Mouse (Mus musculus) embryonic facial prominence, embryonic 14.5 days (tissue): Measurements from ENCODE around the gene Cacna1e. TPM values are rescaled to one million over a fixed set of nuclear protein-coding genes. Genes with fewer than 3 reads are reported as not detected.

Experiments used
- ATAC-seq: fragments of 200-750 bp; cut with Nextera tagmentation; 2 replicates; pipeline ENCODE4 v1.8.0; 2017; ENCODE audit warnings: low read depth, moderate number of reproducible peaks, moderate TSS enrichment
- DNase-seq: peaks from one replicate; pipeline ENCODE4 v3.0.0-alpha.2; 2015; ENCODE audit warnings: low spot score
- H3K27ac ChIP-seq: fragments of 300-500 bp; sonication (generic); replicated peaks from 2 replicates; pipeline ENCODE4 v1.5.1; 2014; ENCODE audit warnings: low read depth, mild to moderate bottlenecking, low read length, moderate library complexity
- H3K27me3 ChIP-seq: fragments of 300-500 bp; sonication (generic); replicated peaks from 2 replicates; pipeline ENCODE4 v1.6.1; 2014; ENCODE audit warnings: low read length; ENCODE audit not compliant: control insufficient read depth, insufficient read depth
- H3K36me3 ChIP-seq: fragments of 300-500 bp; sonication (generic); 2 replicates; pipeline ENCODE4 v1.6.1; 2014; ENCODE audit warnings: low read length, mixed read lengths; ENCODE audit not compliant: control insufficient read depth, insufficient read depth
- H3K4me1 ChIP-seq: fragments of 300-500 bp; sonication (generic); 2 replicates; pipeline ENCODE4 v1.6.1; 2014; ENCODE audit warnings: antibody characterized with exemption, low read length; ENCODE audit not compliant: control insufficient read depth, insufficient read depth
- H3K4me2 ChIP-seq: fragments of 300-500 bp; sonication (generic); 2 replicates; pipeline ENCODE4 v1.6.1; 2014; ENCODE audit warnings: low read depth, mild to moderate bottlenecking, low read length, moderate library complexity, mixed read lengths
- H3K4me3 ChIP-seq: fragments of 300-500 bp; sonication (generic); 2 replicates; pipeline ENCODE4 v1.5.1; 2014; ENCODE audit warnings: low read depth, mild to moderate bottlenecking, low read length
- H3K9ac ChIP-seq: fragments of 300-500 bp; sonication (generic); 2 replicates; pipeline ENCODE4 v1.6.1; 2014; ENCODE audit warnings: low read depth, mild to moderate bottlenecking, low read length, moderate library complexity, mixed read lengths
- H3K9me3 ChIP-seq: fragments of 300-500 bp; sonication (generic); 2 replicates; pipeline ENCODE4 v1.6.1; 2016; ENCODE audit warnings: low read length; ENCODE audit not compliant: control insufficient read depth
- WGBS: fragments of 180-500 bp; shearing (Covaris S2); extraction: QIAGEN DNeasy Blood & Tissue Kit; methylation state at CpG from one replicate; pipeline ENCODE4 v1.1.7; 2014; 5-methylcytosine and 5-hydroxymethylcytosine counted together
- polyA plus RNA-seq: library from polyadenylated mRNA; unstranded; fragments of >200 nt; fragmentation: Nextera tagmentation; extraction: Ambion mirVana; gene quantifications from 2 replicates; pipeline ENCODE4 v1.2.1, GENCODE M21; 2014

The Cacna1e gene
- polyA plus RNA-seq, 1 experiment from 2014 or later = 0.99 TPM

DNA sequence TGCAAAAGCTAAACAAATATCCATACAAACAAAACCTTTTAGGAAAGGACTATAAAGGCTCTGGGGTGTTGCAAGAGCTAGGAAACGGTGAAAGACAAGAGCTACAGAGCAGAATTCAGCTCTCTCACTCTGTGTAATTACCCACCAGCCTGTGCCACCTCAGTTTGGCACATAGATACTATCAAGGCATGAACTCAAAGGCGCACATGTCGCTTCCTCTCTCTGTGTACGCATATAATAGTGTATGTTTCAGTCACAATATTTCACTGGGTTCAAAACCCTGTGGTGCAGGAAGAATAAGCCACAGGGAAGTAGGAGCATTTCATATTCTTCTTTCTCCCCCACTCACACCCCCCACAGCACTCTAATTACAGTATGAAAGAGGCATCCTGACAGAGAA, 380.3 kb downstream of the Cacna1e start:
- Histone ChIP-seq H3K4me1 (no peaks in the 10 kb centered on the region), H3K9ac (no peak overlapping the region), H3K9me3 (no peaks in the 10 kb centered on the region), H3K36me3 (no peaks in the 10 kb centered on the region), H3K27me3 (no peaks in the 10 kb centered on the region), H3K4me3 (no peak overlapping the region), H3K4me2 (no peak overlapping the region), H3K27ac (no peak overlapping the region)
- ATAC-seq = no peak
- no peak for DNase-seq
- 73% methylated on average over 4 of the region's 4 CpGs for WGBS

DNA sequence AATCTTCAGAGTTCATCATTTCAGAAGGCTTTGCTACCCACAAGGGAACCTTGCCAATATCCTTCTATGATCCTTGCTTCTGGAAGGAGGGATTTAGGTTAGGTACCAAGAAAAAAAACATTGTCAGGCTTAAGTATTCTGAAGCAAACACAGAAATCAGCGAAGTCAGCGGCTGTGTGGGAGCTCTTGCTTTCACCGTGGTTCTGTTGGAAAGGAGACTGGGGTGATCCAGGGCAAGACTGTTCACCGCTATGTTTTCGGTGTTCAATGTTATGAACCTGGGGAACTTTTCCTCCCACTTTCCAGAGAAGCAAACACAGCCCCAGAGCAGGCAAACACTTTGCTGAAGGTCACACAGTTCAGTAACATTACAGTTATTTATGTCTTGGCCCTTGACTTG, 383.4 kb downstream of the Cacna1e start:
- 0 out of 2 replicates have a peak, but pooled peaks cover 4% of the 10 kb centered on the region for H3K4me1 ChIP-seq
- ATAC-seq = no peak
- no peaks in the 10 kb centered on the region for H3K27me3 ChIP-seq
- H3K4me2 ChIP-seq = no peak overlapping the region
- H3K9ac ChIP-seq = no peak overlapping the region
- H3K4me3 ChIP-seq = no peak overlapping the region
- no peaks in the 10 kb centered on the region for H3K36me3 ChIP-seq
- no peaks in the 10 kb centered on the region for H3K9me3 ChIP-seq
- no peak overlapping the region for H3K27ac ChIP-seq
- no peak for DNase-seq
- 81% methylated on average over 5 of the region's 5 CpGs for WGBS

DNA sequence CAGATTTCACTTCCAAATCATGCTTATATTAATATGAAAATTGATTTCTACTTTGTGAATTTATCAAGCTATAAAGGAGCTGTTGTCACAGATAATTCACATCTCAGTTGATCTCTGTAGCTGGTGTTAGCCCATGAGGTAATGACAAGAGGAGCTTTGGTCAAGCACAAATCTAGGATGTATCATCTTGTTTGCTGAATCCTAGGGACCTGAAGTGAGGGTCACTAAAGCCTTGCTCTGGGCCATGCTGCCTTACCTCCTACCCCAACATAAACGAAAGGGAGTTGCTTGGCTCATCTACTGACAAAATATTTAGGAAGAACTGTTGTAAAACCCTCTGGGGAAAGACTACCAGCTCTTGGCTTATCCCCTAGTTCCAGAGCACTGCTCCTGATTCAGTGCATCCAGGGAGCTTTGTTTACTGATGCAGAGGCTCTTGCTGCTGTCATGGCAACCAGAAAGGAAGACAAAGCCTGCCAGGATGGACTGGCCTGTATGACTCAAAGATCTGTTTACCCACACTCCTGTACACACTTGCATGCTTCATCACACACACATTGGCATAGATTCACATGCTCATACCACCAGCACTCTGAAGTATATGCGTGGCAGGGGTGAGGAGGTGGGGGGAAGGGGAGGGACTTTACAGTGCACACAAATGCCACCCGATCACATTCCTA, 384.0 kb downstream of the Cacna1e start:
- 55% methylated on average over 3 of the region's 3 CpGs for WGBS
- Histone ChIP-seq H3K27me3 (no peaks in the 10 kb centered on the region), H3K4me1 (0 out of 2 replicates have a peak, but pooled peaks cover 4% of the 10 kb centered on the region), H3K9me3 (no peaks in the 10 kb centered on the region), H3K36me3 (no peaks in the 10 kb centered on the region), H3K27ac (no peak overlapping the region), H3K9ac (no peak overlapping the region), H3K4me3 (no peak overlapping the region), H3K4me2 (no peak overlapping the region)
- DNase-seq (peak; percentile 30), ATAC-seq (no peak; the same call in 1 of the 2 replicates)

DNA sequence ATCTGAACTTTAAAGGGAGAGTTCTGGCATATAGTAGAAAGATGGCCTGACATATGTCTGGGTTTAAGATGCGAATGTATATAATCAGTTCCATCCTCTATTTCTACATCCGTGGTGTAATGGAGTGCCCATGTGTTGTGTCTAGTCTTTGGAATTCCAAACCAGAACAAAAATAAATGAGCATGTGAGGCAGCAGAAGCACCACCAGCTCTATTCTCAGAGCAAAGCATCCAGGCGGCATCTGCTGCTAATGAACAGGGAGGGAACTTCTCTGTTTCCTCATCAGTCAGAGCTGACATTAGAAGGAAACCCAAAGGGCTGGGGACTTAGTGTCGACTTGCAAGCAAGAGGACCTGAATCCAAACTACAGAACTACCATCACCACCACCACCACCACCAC, 385.5 kb downstream of the Cacna1e start:
- no peak overlapping the region for H3K27ac ChIP-seq
- no peaks in the 10 kb centered on the region for H3K36me3 ChIP-seq
- 53% methylated on average over 4 of the region's 4 CpGs for WGBS
- DNase-seq (peak; percentile 13), ATAC-seq (no peak)
- H3K4me3 ChIP-seq = no peak overlapping the region
- H3K4me1 ChIP-seq = 0 out of 2 replicates have a peak, but pooled peaks cover 4% of the 10 kb centered on the region
- H3K9ac ChIP-seq = no peak overlapping the region
- H3K4me2 ChIP-seq = no peak overlapping the region
- no peaks in the 10 kb centered on the region for H3K27me3 ChIP-seq
- H3K9me3 ChIP-seq = no peaks in the 10 kb centered on the region

DNA sequence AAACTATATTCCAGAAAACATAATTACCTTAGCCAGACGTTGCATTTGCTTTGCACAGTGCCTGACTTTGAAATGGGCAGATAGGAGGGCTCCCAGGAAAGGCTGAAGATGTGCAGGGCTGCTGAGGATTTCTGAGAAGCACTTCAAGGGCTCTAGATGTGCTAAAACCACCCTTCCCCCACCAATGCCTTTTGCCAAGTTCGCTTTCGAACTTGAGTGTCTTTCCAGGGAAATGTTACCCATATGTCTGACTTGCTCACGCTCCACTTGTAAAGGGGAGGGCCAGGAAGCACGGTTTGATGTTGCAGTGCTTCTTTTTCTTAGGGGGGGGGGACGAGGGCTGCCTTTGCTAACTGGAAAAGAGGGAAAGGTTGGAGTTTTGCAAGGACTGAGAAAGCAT, 393.2 kb downstream of the Cacna1e start:
- Histone ChIP-seq H3K27ac (no peak overlapping the region), H3K4me3 (no peak overlapping the region), H3K36me3 (no peaks in the 10 kb centered on the region), H3K9ac (no peak overlapping the region), H3K9me3 (no peaks in the 10 kb centered on the region), H3K27me3 (no peaks in the 10 kb centered on the region), H3K4me1 (peaks cover 2% of the 10 kb centered on the region; the same call in 1 of the 2 replicates), H3K4me2 (no peak overlapping the region)
- ATAC-seq (no peak), DNase-seq (peak; percentile 79)
- 30% methylated on average over 6 of the region's 6 CpGs for WGBS

DNA sequence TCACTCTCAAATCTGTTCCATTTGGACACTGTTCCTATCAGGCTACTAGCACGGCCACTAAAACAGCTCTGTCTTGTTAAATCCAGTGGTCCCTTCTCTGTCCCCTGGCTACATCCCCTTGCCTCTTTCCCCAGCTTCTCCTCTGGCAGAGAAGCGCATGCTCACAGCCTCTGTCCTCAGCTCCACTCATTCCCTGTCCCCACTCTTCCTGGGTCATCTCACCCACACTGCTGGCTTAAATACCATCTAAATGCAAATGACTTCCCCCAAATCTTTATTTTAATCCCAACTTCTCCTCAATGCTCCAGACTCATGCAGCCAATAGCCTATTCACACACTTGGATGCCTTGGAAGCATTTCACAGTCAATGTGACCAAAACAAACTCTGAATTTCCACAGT, 407.6 kb downstream of the Cacna1e start:
- Histone ChIP-seq H3K4me2 (no peak overlapping the region), H3K4me3 (no peak overlapping the region), H3K27me3 (no peaks in the 10 kb centered on the region), H3K9me3 (no peaks in the 10 kb centered on the region), H3K27ac (no peak overlapping the region), H3K4me1 (no peaks in the 10 kb centered on the region), H3K36me3 (no peaks in the 10 kb centered on the region), H3K9ac (no peak overlapping the region)
- 82% methylated on average over 2 of the region's 2 CpGs for WGBS
- ATAC-seq = no peak
- DNase-seq = no peak

DNA sequence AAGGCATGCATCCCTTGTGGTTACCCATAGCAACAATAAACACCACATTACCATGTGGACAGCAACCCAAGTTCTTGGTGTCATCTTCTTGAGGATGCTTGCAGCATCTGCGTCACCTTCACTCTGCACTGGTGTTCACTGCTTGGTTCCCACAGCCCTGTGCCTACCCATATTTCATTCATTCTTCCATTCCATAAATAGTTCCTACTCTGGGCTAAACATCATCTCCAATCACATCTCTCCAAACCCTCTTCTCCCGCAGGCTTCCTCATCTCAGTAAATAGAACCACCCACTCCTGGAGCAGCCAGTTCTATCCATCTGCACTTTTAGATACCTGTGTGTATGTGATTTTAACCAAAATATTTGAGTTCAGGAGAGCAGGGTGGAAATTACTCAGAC, 408.6 kb downstream of the Cacna1e start:
- Histone ChIP-seq H3K36me3 (no peaks in the 10 kb centered on the region), H3K27ac (no peak overlapping the region), H3K9me3 (no peaks in the 10 kb centered on the region), H3K9ac (no peak overlapping the region), H3K4me3 (no peak overlapping the region), H3K4me2 (no peak overlapping the region), H3K4me1 (no peaks in the 10 kb centered on the region), H3K27me3 (no peaks in the 10 kb centered on the region)
- no peak for ATAC-seq
- no peak for DNase-seq
- WGBS = 75% methylated on average over 2 of the region's 2 CpGs

DNA sequence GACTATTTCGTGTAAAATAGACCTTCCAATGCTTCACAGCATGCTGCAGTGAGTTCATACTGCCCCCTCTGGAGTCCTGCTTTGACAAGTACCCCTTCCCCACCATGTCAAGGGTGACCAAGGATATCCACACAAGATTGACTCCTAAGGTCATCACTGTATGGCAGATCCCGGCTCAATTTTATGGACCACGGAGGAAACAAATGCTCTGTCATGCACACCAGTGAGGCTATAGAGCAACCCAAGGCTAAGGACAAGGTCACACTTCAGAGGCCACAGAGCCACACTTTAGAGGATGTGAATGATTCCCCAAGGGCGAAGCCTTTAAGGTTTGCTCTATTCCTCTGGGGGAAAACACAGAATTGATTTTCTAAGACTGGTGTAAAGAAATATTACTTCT, 410.1 kb downstream of the Cacna1e start:
- Histone ChIP-seq H3K27ac (no peak overlapping the region), H3K4me1 (no peaks in the 10 kb centered on the region), H3K4me3 (no peak overlapping the region), H3K9me3 (no peaks in the 10 kb centered on the region), H3K9ac (no peak overlapping the region), H3K4me2 (no peak overlapping the region), H3K36me3 (no peaks in the 10 kb centered on the region), H3K27me3 (no peaks in the 10 kb centered on the region)
- ATAC-seq = no peak
- WGBS = 75% methylated on average over 4 of the region's 4 CpGs
- no peak for DNase-seq

DNA sequence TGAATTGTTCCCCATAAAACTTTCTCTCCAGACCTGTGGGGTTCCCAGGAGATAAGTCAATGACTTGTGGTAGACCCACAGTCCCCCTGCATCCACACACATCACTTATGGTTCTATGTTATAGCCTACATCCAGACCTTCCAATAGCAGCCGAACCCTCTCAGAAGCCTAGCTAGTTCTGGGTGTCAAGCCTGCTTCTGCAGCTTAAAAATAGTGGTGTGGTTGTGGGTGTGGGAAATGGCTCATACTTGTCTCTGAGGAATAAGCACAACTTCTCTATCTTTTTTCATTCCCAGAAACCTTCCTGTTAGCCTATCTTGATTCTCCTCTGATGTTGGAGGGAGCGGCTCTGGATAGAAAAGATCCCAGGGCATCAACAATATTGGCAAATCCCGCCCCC, 417.0 kb downstream of the Cacna1e start:
- 86% methylated on average over 3 of the region's 3 CpGs for WGBS
- H3K9ac ChIP-seq = no peak overlapping the region
- H3K4me2 ChIP-seq = no peak overlapping the region
- no peaks in the 10 kb centered on the region for H3K9me3 ChIP-seq
- no peak overlapping the region for H3K27ac ChIP-seq
- ATAC-seq (no peak), DNase-seq (no peak)
- H3K4me1 ChIP-seq = no peaks in the 10 kb centered on the region
- H3K4me3 ChIP-seq = no peak overlapping the region
- no peaks in the 10 kb centered on the region for H3K36me3 ChIP-seq
- no peaks in the 10 kb centered on the region for H3K27me3 ChIP-seq
